Mouse (Mus musculus): ENCODE measurements around the gene Gm49337. TPM values are rescaled to one million over a fixed set of nuclear protein-coding genes. Genes with fewer than 3 reads are reported as not detected.

The Gm49337 gene
- polyA plus RNA-seq, 1 experiment from 2014 or later, result not detected

- peaks cover 10% of the 10 kb centered on the region; the same call in 1 of the 2 replicates for H3K36me3 ChIP-seq (ENCODE audit: control insufficient read depth, insufficient read depth, low read length)
Measured at GRCm38 (mm10) chr4:116293296-116293695, 120.1 kb downstream of the Gm49337 start.

GRCm38 (mm10) chr4:116300878-116301355, 127.7 kb downstream of the Gm49337 start:
- Histone ChIP-seq H3K4me1 (replicated peaks; ENCODE audit: control insufficient read depth, insufficient read depth, low read length) (no peaks in the 10 kb centered on the region), H3K36me3 (ENCODE audit: control insufficient read depth, insufficient read depth, low read length) (no peaks in the 10 kb centered on the region; the same call in 1 of the 2 replicates), H3K9me3 (ENCODE audit: control insufficient read depth, low read length) (no peaks in the 10 kb centered on the region), H3K27ac (ENCODE audit: low read depth, low read length) (no peak overlapping the region), H3K27me3 (ENCODE audit: control insufficient read depth, insufficient read depth, low read length) (no peaks in the 10 kb centered on the region), H3K9ac (ENCODE audit: low read length) (no peak overlapping the region), H3K4me2 (ENCODE audit: low read depth, low read length, severe bottlenecking) (no peak overlapping the region), H3K4me3 (ENCODE audit: low read depth, low read length) (no peak overlapping the region)
- DNase-seq (ENCODE audit: low spot score), result no peak
- 85% methylated on average over 4 of the region's 4 CpGs for WGBS
- ATAC-seq (replicated peaks; ENCODE audit: low FRiP score), result no peak

More at GRCm38 (mm10) chr4:116293296-116293695, 120.1 kb downstream of the Gm49337 start:
- no peaks in the 10 kb centered on the region for H3K9me3 ChIP-seq (ENCODE audit: control insufficient read depth, low read length)
- 84% methylated on average over 12 of the region's 12 CpGs for WGBS
- H3K4me1 ChIP-seq (replicated peaks; ENCODE audit: control insufficient read depth, insufficient read depth, low read length), result no peaks in the 10 kb centered on the region
- no peak overlapping the region for H3K4me2 ChIP-seq (ENCODE audit: low read depth, low read length, severe bottlenecking)
- ATAC-seq (replicated peaks; ENCODE audit: low FRiP score) (no peak), DNase-seq (ENCODE audit: low spot score) (no peak)
- H3K27ac ChIP-seq (ENCODE audit: low read depth, low read length), result no peak overlapping the region
- no peak overlapping the region for H3K9ac ChIP-seq (ENCODE audit: low read length)
- H3K4me3 ChIP-seq (ENCODE audit: low read depth, low read length), result no peak overlapping the region
- H3K27me3 ChIP-seq (ENCODE audit: control insufficient read depth, insufficient read depth, low read length), result no peaks in the 10 kb centered on the region

GRCm38 (mm10) chr4:116304551-116304950, 131.4 kb downstream of the Gm49337 start:
- no peak overlapping the region for H3K4me3 ChIP-seq (ENCODE audit: low read depth, low read length)
- no peaks in the 10 kb centered on the region for H3K9me3 ChIP-seq (ENCODE audit: control insufficient read depth, low read length)
- H3K4me2 ChIP-seq (ENCODE audit: low read depth, low read length, severe bottlenecking), result no peak overlapping the region
- H3K27ac ChIP-seq (ENCODE audit: low read depth, low read length), result no peak overlapping the region
- ATAC-seq (replicated peaks; ENCODE audit: low FRiP score) (no peak), DNase-seq (ENCODE audit: low spot score) (no peak)
- 17% methylated on average over 1 of the region's 1 CpGs for WGBS
- no peaks in the 10 kb centered on the region for H3K4me1 ChIP-seq (replicated peaks; ENCODE audit: control insufficient read depth, insufficient read depth, low read length)
- H3K27me3 ChIP-seq (ENCODE audit: control insufficient read depth, insufficient read depth, low read length), result no peaks in the 10 kb centered on the region
- peaks cover 7% of the 10 kb centered on the region; the same call in 1 of the 2 replicates for H3K36me3 ChIP-seq (ENCODE audit: control insufficient read depth, insufficient read depth, low read length)
- H3K9ac ChIP-seq (ENCODE audit: low read length), result no peak overlapping the region

- H3K36me3 ChIP-seq (ENCODE audit: control insufficient read depth, insufficient read depth, low read length), result peaks cover 3% of the 10 kb centered on the region; the same call in 1 of the 2 replicates
- no peak overlapping the region for H3K27ac ChIP-seq (ENCODE audit: low read depth, low read length)
- H3K4me3 ChIP-seq (ENCODE audit: low read depth, low read length), result no peak overlapping the region
- H3K27me3 ChIP-seq (ENCODE audit: control insufficient read depth, insufficient read depth, low read length), result no peaks in the 10 kb centered on the region
- ATAC-seq (replicated peaks; ENCODE audit: low FRiP score) (no peak), DNase-seq (ENCODE audit: low spot score) (no peak)
- WGBS, result 93% methylated on average over 4 of the region's 4 CpGs
- no peak overlapping the region for H3K4me2 ChIP-seq (ENCODE audit: low read depth, low read length, severe bottlenecking)
- no peak overlapping the region for H3K9ac ChIP-seq (ENCODE audit: low read length)
- H3K9me3 ChIP-seq (ENCODE audit: control insufficient read depth, low read length), result no peaks in the 10 kb centered on the region
- H3K4me1 ChIP-seq (replicated peaks; ENCODE audit: control insufficient read depth, insufficient read depth, low read length), result no peaks in the 10 kb centered on the region
Measured at GRCm38 (mm10) chr4:116317575-116317974, 144.4 kb downstream of the Gm49337 start.

GRCm38 (mm10) chr4:116322127-116322526, 148.9 kb downstream of the Gm49337 start:
- no peak for ATAC-seq (replicated peaks; ENCODE audit: low FRiP score)
- 92% methylated on average over 6 of the region's 6 CpGs for WGBS
- H3K27me3 ChIP-seq (ENCODE audit: control insufficient read depth, insufficient read depth, low read length), result no peaks in the 10 kb centered on the region
- H3K4me2 ChIP-seq (ENCODE audit: low read depth, low read length, severe bottlenecking), result no peak overlapping the region
- H3K27ac ChIP-seq (ENCODE audit: low read depth, low read length), result no peak overlapping the region
- H3K9me3 ChIP-seq (ENCODE audit: control insufficient read depth, low read length), result no peaks in the 10 kb centered on the region
- H3K4me1 ChIP-seq (replicated peaks; ENCODE audit: control insufficient read depth, insufficient read depth, low read length), result no peaks in the 10 kb centered on the region
- peaks cover 3% of the 10 kb centered on the region; the same call in 1 of the 2 replicates for H3K36me3 ChIP-seq (ENCODE audit: control insufficient read depth, insufficient read depth, low read length)
- H3K4me3 ChIP-seq (ENCODE audit: low read depth, low read length), result no peak overlapping the region
- no peak overlapping the region for H3K9ac ChIP-seq (ENCODE audit: low read length)
- no peak for DNase-seq (ENCODE audit: low spot score)

- Histone ChIP-seq H3K27ac (ENCODE audit: low read depth, low read length) (no peak overlapping the region), H3K4me2 (ENCODE audit: low read depth, low read length, severe bottlenecking) (no peak overlapping the region), H3K4me3 (ENCODE audit: low read depth, low read length) (no peak overlapping the region), H3K36me3 (ENCODE audit: control insufficient read depth, insufficient read depth, low read length) (0 out of 2 replicates have a peak, but pooled peaks cover 3% of the 10 kb centered on the region), H3K27me3 (ENCODE audit: control insufficient read depth, insufficient read depth, low read length) (no peaks in the 10 kb centered on the region), H3K9me3 (ENCODE audit: control insufficient read depth, low read length) (no peaks in the 10 kb centered on the region), H3K4me1 (replicated peaks; ENCODE audit: control insufficient read depth, insufficient read depth, low read length) (no peaks in the 10 kb centered on the region), H3K9ac (ENCODE audit: low read length) (no peak overlapping the region)
- no peak for ATAC-seq (replicated peaks; ENCODE audit: low FRiP score)
- DNase-seq (ENCODE audit: low spot score), result no peak
- 96% methylated on average over 3 of the region's 3 CpGs for WGBS
Measured at GRCm38 (mm10) chr4:116329256-116329655, 156.1 kb downstream of the Gm49337 start.

- no peak for ATAC-seq (replicated peaks; ENCODE audit: low FRiP score)
- no peaks in the 10 kb centered on the region for H3K4me1 ChIP-seq (replicated peaks; ENCODE audit: control insufficient read depth, insufficient read depth, low read length)
- no peak for DNase-seq (ENCODE audit: low spot score)
- H3K4me3 ChIP-seq (ENCODE audit: low read depth, low read length), result no peak overlapping the region
- H3K36me3 ChIP-seq (ENCODE audit: control insufficient read depth, insufficient read depth, low read length), result no peaks in the 10 kb centered on the region
- H3K27ac ChIP-seq (ENCODE audit: low read depth, low read length), result no peak overlapping the region
- H3K9me3 ChIP-seq (ENCODE audit: control insufficient read depth, low read length), result no peaks in the 10 kb centered on the region
- no peak overlapping the region for H3K9ac ChIP-seq (ENCODE audit: low read length)
- H3K4me2 ChIP-seq (ENCODE audit: low read depth, low read length, severe bottlenecking), result no peak overlapping the region
- WGBS, result 87% methylated on average over 1 of the region's 1 CpGs
- no peaks in the 10 kb centered on the region for H3K27me3 ChIP-seq (ENCODE audit: control insufficient read depth, insufficient read depth, low read length)
Measured at GRCm38 (mm10) chr4:116336294-116336693, 163.1 kb downstream of the Gm49337 start.

GRCm38 (mm10) chr4:116342119-116342518, 168.9 kb downstream of the Gm49337 start:
- Histone ChIP-seq H3K4me3 (ENCODE audit: low read depth, low read length) (no peak overlapping the region), H3K36me3 (ENCODE audit: control insufficient read depth, insufficient read depth, low read length) (no peaks in the 10 kb centered on the region), H3K27me3 (ENCODE audit: control insufficient read depth, insufficient read depth, low read length) (no peaks in the 10 kb centered on the region), H3K4me1 (replicated peaks; ENCODE audit: control insufficient read depth, insufficient read depth, low read length) (no peaks in the 10 kb centered on the region), H3K9me3 (ENCODE audit: control insufficient read depth, low read length) (no peaks in the 10 kb centered on the region), H3K4me2 (ENCODE audit: low read depth, low read length, severe bottlenecking) (no peak overlapping the region), H3K9ac (ENCODE audit: low read length) (no peak overlapping the region), H3K27ac (ENCODE audit: low read depth, low read length) (no peak overlapping the region)
- DNase-seq (ENCODE audit: low spot score), result no peak
- no peak for ATAC-seq (replicated peaks; ENCODE audit: low FRiP score)

All from forebrain, embryonic 11.5 days (tissue).